Mouse (Mus musculus): Measurements from ENCODE around the gene Mettl8. TPM values are rescaled to one million over a fixed set of nuclear protein-coding genes. Genes with fewer than 3 reads are reported as not detected.

The Mettl8 gene
- polyA plus RNA-seq, 1 experiment from 2014 or later: 11.1 TPM

DNA sequence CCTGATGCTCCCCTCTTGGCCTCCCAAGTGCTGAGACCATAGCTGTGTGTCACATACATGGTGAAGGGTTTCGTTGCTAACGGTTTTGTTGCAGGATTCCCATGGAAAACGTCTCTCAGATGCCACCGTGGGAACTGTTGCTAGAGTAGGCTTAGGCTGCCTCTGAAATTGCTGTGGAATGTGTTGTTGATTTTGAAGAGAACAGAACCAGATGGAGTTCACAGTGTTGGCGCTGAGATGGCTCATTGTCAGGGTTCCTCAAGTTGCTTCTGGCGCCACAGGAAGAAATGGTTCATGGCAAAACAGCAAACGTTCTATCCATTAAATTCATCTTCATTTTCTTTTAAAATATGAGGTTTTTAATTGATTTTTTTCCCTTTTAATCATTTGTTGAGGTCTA lies 27.0 kb upstream of the Mettl8 start:
- 83% methylated on average over 7 of the region's 7 CpGs for WGBS
- H3K9me3 ChIP-seq (ENCODE audit: control insufficient read depth, low read length): no peaks in the 10 kb centered on the region
- H3K27ac ChIP-seq (ENCODE audit: low read depth, low read length): no peak overlapping the region
- no peak overlapping the region for H3K4me2 ChIP-seq (ENCODE audit: low read length)
- H3K36me3 ChIP-seq (ENCODE audit: control insufficient read depth, insufficient read depth, low read length): peaks cover 13% of the 10 kb centered on the region; the same call in 1 of the 2 replicates
- no peak overlapping the region for H3K4me3 ChIP-seq (ENCODE audit: low read length)
- no peak overlapping the region for H3K9ac ChIP-seq (ENCODE audit: low read depth, low read length)
- H3K4me1 ChIP-seq (ENCODE audit: control insufficient read depth, insufficient read depth, low read depth, low read length): no peaks in the 10 kb centered on the region
- no peaks in the 10 kb centered on the region for H3K27me3 ChIP-seq (replicated peaks; ENCODE audit: control insufficient read depth, insufficient read depth, low read length)
- no peak for ATAC-seq

DNA sequence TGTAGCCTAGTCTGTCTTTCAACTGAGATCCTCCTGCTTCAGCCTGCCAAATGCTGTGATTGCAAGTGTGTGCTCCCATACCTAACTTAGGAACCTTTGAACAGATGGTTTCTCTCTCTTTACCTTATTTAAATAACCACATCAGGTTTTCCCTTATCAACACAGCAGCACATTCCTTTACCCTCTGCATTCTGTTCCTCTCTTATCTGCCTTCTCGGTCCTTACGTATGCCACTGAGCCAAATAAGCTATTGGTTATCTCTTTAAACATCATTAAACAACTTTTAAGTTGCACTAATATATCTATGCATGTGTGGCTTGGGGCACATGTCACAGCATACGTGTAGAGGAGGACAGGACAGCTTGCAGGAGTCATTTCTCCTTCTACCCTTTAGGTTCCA lies 18.4 kb upstream of the Mettl8 start:
- H3K4me2 ChIP-seq (ENCODE audit: low read length): no peak overlapping the region
- no peak overlapping the region for H3K9ac ChIP-seq (ENCODE audit: low read depth, low read length)
- no peaks in the 10 kb centered on the region for H3K27me3 ChIP-seq (replicated peaks; ENCODE audit: control insufficient read depth, insufficient read depth, low read length)
- no peaks in the 10 kb centered on the region for H3K36me3 ChIP-seq (ENCODE audit: control insufficient read depth, insufficient read depth, low read length)
- H3K4me1 ChIP-seq (ENCODE audit: control insufficient read depth, insufficient read depth, low read depth, low read length): no peaks in the 10 kb centered on the region
- H3K27ac ChIP-seq (ENCODE audit: low read depth, low read length): no peak overlapping the region
- H3K4me3 ChIP-seq (ENCODE audit: low read length): no peak overlapping the region
- 96% methylated on average over 3 of the region's 3 CpGs for WGBS
- H3K9me3 ChIP-seq (ENCODE audit: control insufficient read depth, low read length): no peaks in the 10 kb centered on the region
- ATAC-seq: no peak

DNA sequence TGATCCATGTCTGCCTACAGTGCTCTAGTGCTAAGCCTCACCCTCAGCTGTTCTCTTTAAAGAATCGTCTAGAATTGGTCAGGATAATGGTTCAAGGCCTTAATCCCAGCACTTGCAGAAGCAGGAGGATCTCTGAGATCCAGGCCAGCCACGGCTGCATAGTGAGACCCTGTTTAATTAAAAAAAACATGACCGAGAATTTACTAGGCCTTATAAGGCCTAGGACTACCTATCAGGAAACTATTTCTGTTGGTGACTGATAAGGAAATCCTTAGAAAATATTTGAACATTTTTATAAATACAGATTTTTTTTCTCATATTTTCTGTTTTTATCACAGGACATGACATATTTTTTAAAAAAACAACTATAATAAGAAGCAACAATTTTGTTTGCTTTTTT lies 17.9 kb upstream of the Mettl8 start:
- ATAC-seq: no peak
- no peak overlapping the region for H3K4me3 ChIP-seq (ENCODE audit: low read length)
- 93% methylated on average over 3 of the region's 3 CpGs for WGBS
- no peak overlapping the region for H3K27ac ChIP-seq (ENCODE audit: low read depth, low read length)
- H3K4me1 ChIP-seq (ENCODE audit: control insufficient read depth, insufficient read depth, low read depth, low read length): no peaks in the 10 kb centered on the region
- no peaks in the 10 kb centered on the region for H3K9me3 ChIP-seq (ENCODE audit: control insufficient read depth, low read length)
- no peak overlapping the region for H3K9ac ChIP-seq (ENCODE audit: low read depth, low read length)
- H3K27me3 ChIP-seq (replicated peaks; ENCODE audit: control insufficient read depth, insufficient read depth, low read length): no peaks in the 10 kb centered on the region
- no peaks in the 10 kb centered on the region for H3K36me3 ChIP-seq (ENCODE audit: control insufficient read depth, insufficient read depth, low read length)
- H3K4me2 ChIP-seq (ENCODE audit: low read length): no peak overlapping the region

DNA sequence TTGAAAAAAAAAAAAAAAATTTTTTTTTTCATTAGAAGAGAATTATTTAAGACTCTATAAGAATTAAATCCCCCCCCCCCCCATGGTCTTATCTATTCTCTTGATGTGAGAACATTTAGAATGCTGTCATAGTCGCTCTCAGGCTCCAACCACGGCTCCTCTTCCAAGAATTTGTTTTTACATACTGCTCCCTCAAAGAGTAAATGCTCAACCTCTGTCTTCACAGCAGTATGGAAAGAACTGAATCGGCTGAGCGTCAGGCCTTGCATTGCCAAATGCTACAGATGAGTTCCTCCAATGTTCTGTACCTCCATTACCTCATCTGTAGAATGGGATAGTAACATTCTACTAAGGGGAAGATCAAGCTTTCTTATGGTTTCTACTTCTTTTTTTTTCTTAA lies 16.2 kb upstream of the Mettl8 start:
- Histone ChIP-seq H3K36me3 (ENCODE audit: control insufficient read depth, insufficient read depth, low read length) (no peaks in the 10 kb centered on the region), H3K27ac (ENCODE audit: low read depth, low read length) (no peak overlapping the region), H3K9ac (ENCODE audit: low read depth, low read length) (no peak overlapping the region), H3K4me1 (ENCODE audit: control insufficient read depth, insufficient read depth, low read depth, low read length) (no peaks in the 10 kb centered on the region), H3K4me2 (ENCODE audit: low read length) (no peak overlapping the region), H3K4me3 (ENCODE audit: low read length) (no peak overlapping the region), H3K27me3 (replicated peaks; ENCODE audit: control insufficient read depth, insufficient read depth, low read length) (no peaks in the 10 kb centered on the region), H3K9me3 (ENCODE audit: control insufficient read depth, low read length) (no peaks in the 10 kb centered on the region)
- 97% methylated on average over 4 of the region's 4 CpGs for WGBS
- ATAC-seq: no peak

DNA sequence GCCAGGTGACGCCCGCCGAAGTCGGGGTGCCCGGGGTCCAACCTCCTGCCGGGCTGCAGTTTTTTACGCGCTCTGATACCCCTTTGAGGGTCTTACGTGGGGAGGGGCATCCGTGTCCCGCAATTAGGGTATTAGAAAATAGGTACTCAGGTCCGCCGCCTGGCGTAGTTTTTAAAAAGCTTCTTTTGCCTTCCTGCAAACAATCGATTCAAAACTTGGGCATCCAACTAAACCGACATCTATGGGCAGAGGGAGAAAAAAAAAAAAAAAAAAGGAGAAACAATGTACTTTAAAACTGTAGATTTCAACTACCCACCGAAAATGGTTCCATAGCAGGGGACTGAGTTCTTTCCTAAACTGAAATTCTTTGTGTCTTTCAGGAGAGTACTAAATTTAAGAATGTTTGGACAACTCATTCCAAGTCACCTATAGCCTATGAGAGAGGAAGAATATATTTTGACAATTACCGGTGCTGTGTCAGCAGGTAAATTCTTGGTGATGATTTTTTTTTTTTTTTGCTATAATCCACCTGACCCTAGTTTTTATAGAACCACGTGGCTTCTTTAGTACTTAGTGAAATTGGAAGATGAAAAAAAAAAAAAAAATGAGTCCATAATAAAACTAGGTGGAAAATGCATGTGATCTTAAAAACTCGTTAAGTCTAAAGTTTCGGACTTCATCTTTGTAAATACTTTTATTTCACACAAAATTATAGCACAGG lies 892 bp upstream of the Mettl8 start:
- H3K9ac ChIP-seq (ENCODE audit: low read depth, low read length): peak overlapping the region; percentile 95
- H3K27me3 ChIP-seq (replicated peaks; ENCODE audit: control insufficient read depth, insufficient read depth, low read length): no peaks in the 10 kb centered on the region
- WGBS: 13% methylated on average over 21 of the region's 21 CpGs
- H3K36me3 ChIP-seq (ENCODE audit: control insufficient read depth, insufficient read depth, low read length): 0 out of 2 replicates have a peak, but pooled peaks cover 2% of the 10 kb centered on the region
- peak overlapping the region; percentile 89 for H3K4me3 ChIP-seq (ENCODE audit: low read length)
- peak overlapping the region; percentile 97 for H3K27ac ChIP-seq (ENCODE audit: low read depth, low read length)
- no peak for ATAC-seq
- H3K9me3 ChIP-seq (ENCODE audit: control insufficient read depth, low read length): no peaks in the 10 kb centered on the region
- peaks cover 6% of the 10 kb centered on the region; the same call in 1 of the 2 replicates for H3K4me1 ChIP-seq (ENCODE audit: control insufficient read depth, insufficient read depth, low read depth, low read length)
- peak overlapping the region; percentile 74 for H3K4me2 ChIP-seq (ENCODE audit: low read length)

DNA sequence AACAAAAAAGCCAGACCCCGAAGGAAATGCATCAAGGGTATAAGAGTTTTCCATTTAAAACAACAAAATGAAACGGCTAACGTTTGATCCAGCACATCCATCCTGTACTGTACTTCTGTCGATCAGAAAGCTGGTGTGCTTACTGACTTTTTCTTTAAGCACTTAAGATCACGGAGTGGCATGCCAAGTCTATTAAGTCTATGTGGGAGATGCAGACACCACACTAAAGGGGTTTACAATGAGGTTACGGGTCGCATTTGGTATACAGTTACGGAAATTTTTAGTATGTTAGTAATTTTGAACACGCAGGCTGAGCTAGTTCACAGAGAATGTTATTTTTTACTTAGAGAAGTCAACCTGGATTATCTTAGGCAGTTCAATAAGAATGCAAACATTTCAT lies 667 bp downstream of the Mettl8 start:
- Histone ChIP-seq H3K36me3 (ENCODE audit: control insufficient read depth, insufficient read depth, low read length) (0 out of 2 replicates have a peak, but pooled peaks cover 2% of the 10 kb centered on the region), H3K9ac (ENCODE audit: low read depth, low read length) (peak overlapping the region; percentile 79), H3K4me2 (ENCODE audit: low read length) (peak overlapping the region; percentile 69), H3K27ac (ENCODE audit: low read depth, low read length) (no peak overlapping the region), H3K27me3 (replicated peaks; ENCODE audit: control insufficient read depth, insufficient read depth, low read length) (no peaks in the 10 kb centered on the region), H3K9me3 (ENCODE audit: control insufficient read depth, low read length) (no peaks in the 10 kb centered on the region), H3K4me3 (ENCODE audit: low read length) (peak overlapping the region; percentile 89), H3K4me1 (ENCODE audit: control insufficient read depth, insufficient read depth, low read depth, low read length) (peaks cover 6% of the 10 kb centered on the region; the same call in 1 of the 2 replicates)
- WGBS: 36% methylated on average over 9 of the region's 9 CpGs
- ATAC-seq: no peak

DNA sequence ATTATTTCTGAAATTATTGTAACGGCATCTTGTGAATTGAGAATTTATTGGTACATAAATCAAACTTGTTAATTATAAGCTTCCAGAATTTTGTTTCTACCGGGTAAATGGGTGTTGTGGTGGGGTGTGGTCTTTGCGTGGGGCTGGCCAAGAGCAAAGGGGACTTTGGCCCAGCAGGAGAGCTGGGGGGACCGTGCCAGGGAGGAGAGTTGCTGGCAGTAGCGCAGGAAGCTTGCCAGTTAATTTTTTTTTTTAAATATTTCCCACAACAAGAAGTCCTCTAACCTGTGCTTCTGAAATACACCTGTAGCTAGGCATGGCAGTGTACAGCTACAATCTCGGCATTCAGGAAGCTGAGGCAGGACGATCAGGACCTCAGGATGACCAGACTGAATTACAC lies 4.9 kb downstream of the Mettl8 start:
- Histone ChIP-seq H3K9ac (ENCODE audit: low read depth, low read length) (no peak overlapping the region), H3K36me3 (ENCODE audit: control insufficient read depth, insufficient read depth, low read length) (no peaks in the 10 kb centered on the region), H3K4me2 (ENCODE audit: low read length) (no peak overlapping the region), H3K27me3 (replicated peaks; ENCODE audit: control insufficient read depth, insufficient read depth, low read length) (no peaks in the 10 kb centered on the region), H3K27ac (ENCODE audit: low read depth, low read length) (no peak overlapping the region), H3K4me3 (ENCODE audit: low read length) (no peak overlapping the region), H3K9me3 (ENCODE audit: control insufficient read depth, low read length) (no peaks in the 10 kb centered on the region), H3K4me1 (ENCODE audit: control insufficient read depth, insufficient read depth, low read depth, low read length) (peaks cover 6% of the 10 kb centered on the region; the same call in 1 of the 2 replicates)
- WGBS: 91% methylated on average over 7 of the region's 7 CpGs
- ATAC-seq: no peak

DNA sequence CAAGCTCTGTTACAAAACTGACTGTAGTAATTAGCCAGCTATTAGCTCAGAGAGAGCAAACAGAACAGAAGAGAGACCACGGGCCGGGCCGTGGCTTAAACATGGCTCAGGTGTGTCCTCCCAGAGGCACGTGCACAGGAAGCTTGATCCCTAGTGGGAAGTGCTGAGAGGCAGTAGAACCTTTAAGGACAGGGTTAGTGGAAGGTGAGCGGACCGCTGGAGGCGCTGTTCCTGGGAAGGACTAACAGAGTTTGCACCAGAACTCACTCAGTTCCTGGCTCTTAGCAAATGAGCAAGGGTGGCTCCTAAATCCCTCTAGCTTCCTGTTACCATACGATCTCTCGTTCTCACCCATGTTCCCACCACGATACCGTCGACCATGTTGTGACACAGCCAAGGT lies 6.5 kb downstream of the Mettl8 start:
- Histone ChIP-seq H3K4me1 (ENCODE audit: control insufficient read depth, insufficient read depth, low read depth, low read length) (no peaks in the 10 kb centered on the region), H3K4me2 (ENCODE audit: low read length) (no peak overlapping the region), H3K4me3 (ENCODE audit: low read length) (no peak overlapping the region), H3K9ac (ENCODE audit: low read depth, low read length) (no peak overlapping the region), H3K27me3 (replicated peaks; ENCODE audit: control insufficient read depth, insufficient read depth, low read length) (no peaks in the 10 kb centered on the region), H3K36me3 (ENCODE audit: control insufficient read depth, insufficient read depth, low read length) (no peaks in the 10 kb centered on the region), H3K27ac (ENCODE audit: low read depth, low read length) (no peak overlapping the region), H3K9me3 (ENCODE audit: control insufficient read depth, low read length) (no peaks in the 10 kb centered on the region)
- no peak for ATAC-seq
- 78% methylated on average over 12 of the region's 12 CpGs for WGBS

DNA sequence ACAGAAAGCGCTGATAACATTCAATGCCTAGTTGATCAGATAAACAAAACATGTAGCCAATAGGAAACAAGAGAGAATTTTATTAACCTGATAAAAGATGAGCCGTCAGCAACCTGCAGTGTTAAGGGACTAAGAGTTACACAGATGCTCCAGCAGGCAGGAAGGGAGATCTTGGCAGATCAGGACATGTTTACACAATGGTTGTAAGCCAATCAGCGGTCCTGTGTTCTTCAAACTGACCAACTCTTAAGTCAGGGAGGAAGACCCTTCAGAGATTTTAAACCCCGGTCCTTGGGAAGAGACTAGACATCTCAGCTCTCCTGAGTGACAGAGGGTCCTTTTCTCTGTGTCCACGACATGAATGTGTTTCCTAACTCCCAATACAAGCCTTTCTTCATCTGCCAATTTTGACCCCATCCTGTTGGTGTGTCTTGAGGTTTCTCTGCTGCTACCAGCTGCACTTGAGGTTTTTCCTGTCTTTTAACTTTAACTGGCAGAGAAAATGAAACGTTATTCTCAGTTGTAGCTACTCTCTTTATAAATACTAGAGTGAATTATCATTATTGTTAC lies 8.5 kb downstream of the Mettl8 start:
- Histone ChIP-seq H3K9ac (ENCODE audit: low read depth, low read length) (no peak overlapping the region), H3K9me3 (ENCODE audit: control insufficient read depth, low read length) (no peaks in the 10 kb centered on the region), H3K4me1 (ENCODE audit: control insufficient read depth, insufficient read depth, low read depth, low read length) (no peaks in the 10 kb centered on the region), H3K36me3 (ENCODE audit: control insufficient read depth, insufficient read depth, low read length) (no peaks in the 10 kb centered on the region), H3K27me3 (replicated peaks; ENCODE audit: control insufficient read depth, insufficient read depth, low read length) (no peaks in the 10 kb centered on the region), H3K4me2 (ENCODE audit: low read length) (no peak overlapping the region), H3K27ac (ENCODE audit: low read depth, low read length) (no peak overlapping the region), H3K4me3 (ENCODE audit: low read length) (no peak overlapping the region)
- WGBS: 83% methylated on average over 6 of the region's 6 CpGs
- ATAC-seq: no peak

All from hindbrain, embryonic 16.5 days (tissue).